Mouse (Mus musculus) urinary bladder, postnatal 25 days (tissue): Measurements from ENCODE around the gene Tppp2.

Source experiments
- DNase-seq: peaks from one replicate; pipeline ENCODE4 v3.0.0; 2022; ENCODE audit warnings: low spot score

Gene Tppp2

DNA sequence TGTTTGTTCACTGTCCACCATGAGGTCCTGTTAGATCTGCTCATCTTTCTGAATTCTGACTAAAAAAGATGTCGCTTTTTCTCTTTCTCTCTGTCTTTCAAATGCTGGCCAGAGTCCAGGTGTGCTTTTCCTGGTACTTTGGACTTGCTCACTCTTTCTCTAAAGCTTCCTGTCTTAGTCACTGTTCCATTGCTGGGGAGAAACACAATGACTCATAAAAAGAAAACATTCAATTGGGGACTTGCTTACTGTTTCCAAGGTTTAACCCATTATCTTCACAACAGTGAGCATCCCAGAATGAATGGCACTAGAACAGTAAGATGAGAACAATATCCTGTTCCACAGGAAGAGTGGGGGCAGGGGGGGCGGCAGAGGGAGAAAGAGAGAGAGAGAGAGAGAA lies 42.1 kb downstream of the Tppp2 start:
- no peak for DNase-seq

- no peak for DNase-seq
Observed at GRCm38 (mm10) chr14:51967400-51967799, 49.2 kb downstream of the Tppp2 start.
